Mouse (Mus musculus) A20 (cell line): Measurements from ENCODE around the gene Kbtbd2.

Experiments used
- DNase-seq: peaks from one replicate; pipeline ENCODE4 v3.0.0-alpha.2; 2011; ENCODE audit warnings: low read depth, low spot score

Gene Kbtbd2

GRCm38 (mm10) chr6:56797311-56798151 lies at the start of gene Kbtbd2:
Gene Kbtbd2, minus strand, starts transcription at chr6:56797813.
- peak; percentile 95 for DNase-seq

DNA sequence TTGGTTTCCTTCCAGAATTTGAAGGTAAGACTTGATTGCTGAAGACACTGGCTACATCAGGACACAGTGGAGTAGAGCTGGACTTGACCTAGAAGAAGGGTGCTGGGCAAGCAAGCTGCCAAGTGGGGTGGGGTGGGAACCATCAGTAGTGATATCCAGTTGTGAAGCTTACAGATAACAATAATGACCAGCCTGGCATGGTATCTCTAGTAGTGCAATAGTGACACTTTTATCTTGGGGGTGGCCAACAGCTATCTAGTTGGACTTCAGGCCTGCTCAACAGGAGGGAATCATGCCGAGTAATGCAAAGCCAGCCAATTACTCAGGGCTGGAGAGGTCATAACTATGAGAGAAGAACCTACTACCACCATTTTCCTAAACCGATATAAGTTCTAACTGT lies 46.8 kb upstream of the Kbtbd2 start:
- DNase-seq = no peak

DNA sequence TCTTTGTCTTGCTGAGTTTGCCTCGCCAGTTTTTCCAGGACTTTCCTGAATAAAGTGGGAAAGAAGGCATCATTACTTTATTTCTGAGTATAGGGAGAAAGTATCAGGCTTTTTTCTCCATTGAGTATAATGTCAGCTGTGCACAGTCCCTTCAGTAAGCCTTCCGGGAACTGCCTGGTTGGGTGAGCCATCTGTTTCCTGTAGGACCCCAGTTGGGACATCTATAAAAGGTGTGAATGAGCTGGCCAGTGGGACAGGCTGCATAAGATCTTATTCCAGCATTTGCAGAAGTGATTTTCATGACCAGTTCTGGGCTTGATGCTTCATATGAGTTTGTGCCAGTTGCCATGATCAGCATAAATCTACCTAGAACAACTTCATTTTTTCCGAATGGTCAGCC lies 45.6 kb upstream of the Kbtbd2 start:
- no peak for DNase-seq

DNA sequence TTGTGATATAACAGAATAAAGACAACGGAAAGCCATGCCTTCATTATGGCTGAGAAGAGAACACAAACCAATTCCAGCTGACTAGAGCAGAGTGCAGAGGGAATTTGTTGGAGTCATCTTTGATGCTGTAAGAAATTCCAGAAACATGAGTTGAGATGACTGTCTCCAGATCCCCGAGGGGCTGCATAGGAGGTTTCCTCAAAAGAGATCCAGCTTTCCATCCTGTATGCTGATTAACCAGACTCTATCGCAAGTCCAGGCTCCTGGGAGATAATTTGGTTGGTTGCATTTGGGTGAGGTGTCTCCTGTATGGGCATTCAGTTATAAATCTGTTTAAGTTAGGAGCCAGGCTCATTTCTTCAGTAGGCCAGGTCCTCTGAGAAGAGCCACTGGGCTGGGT lies 40.0 kb upstream of the Kbtbd2 start:
- DNase-seq = no peak

DNA sequence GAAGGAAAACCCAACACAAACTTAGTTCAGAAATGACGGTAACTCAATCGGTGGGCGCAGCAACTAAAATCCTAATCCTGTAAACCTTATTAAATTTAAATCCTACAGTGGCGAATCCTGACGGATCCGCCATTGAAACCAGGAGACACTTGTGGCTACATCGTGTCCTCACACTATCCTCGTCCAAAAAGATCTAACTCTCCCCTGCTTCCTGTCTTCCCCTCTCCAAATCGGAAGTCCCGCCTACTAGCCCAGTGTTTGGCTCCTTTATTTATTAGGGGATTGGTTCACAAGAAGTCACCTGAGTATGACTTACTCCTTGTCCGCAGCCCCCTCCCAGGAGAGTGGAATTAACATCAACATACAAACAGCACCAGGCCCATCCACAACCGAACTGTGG lies 39.6 kb upstream of the Kbtbd2 start:
- DNase-seq = no peak

- no peak for DNase-seq
These were observed 37.9 kb upstream of the Kbtbd2 start for GRCm38 (mm10) chr6:56835532-56835931.

DNA sequence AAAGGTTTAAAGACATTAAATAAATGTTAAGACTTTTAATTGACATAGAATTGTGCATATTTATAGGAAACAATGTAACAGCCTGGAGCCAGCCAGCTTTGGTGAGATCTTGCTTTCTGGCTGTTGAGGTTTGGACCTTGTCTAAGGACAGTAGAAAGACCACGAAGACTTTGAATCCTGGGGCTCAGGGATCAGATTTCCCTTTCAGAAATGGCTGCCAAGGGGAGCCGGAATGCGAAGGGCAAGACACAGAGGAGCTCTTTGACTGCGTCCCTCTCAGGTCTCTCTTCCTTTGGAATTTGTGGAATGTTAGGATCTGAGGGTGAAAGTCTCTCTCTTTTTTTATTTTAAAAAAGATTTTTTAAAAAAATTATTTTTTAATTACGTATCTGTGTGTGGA lies 37.2 kb upstream of the Kbtbd2 start:
- no peak for DNase-seq

DNA sequence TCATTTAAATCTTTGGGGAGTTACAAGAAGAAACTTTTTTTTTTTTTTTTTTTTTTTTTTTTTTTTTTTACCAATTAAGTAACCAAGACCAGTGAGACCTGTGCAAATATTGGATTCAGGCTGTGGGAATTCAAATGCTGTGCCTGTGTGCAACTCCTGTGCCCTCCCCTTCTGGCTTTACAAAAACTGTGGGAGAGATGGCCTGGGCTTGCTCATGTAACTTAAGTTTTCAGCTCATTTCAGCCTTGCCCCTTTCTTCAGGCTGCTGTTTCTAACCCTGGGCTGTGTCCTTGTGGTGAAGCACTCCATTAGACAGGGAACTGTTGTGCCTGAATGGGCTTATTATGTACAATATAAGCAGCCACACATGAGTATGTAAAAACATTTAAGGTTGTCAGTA lies 35.2 kb upstream of the Kbtbd2 start:
- DNase-seq = no peak

DNA sequence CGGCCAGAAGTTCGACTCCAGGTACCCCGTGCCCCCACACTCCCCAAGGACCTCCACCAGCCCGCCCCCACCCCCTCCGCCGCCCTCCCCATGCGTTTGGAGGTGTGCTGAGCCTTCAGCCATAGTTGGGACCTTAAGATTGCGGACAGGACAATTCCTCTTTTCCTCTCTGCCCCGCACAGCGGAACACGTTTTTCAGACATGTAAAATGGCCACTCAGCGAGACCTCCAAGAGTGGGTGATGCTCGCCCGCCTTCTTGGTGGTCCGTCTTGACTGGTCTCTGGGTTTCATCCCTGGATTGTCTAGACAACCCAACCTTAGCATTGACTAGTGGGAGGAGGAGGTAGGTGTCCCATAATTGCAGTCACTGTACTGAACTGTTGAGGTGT lies 34.8 kb upstream of the Kbtbd2 start:
- no peak for DNase-seq

DNA sequence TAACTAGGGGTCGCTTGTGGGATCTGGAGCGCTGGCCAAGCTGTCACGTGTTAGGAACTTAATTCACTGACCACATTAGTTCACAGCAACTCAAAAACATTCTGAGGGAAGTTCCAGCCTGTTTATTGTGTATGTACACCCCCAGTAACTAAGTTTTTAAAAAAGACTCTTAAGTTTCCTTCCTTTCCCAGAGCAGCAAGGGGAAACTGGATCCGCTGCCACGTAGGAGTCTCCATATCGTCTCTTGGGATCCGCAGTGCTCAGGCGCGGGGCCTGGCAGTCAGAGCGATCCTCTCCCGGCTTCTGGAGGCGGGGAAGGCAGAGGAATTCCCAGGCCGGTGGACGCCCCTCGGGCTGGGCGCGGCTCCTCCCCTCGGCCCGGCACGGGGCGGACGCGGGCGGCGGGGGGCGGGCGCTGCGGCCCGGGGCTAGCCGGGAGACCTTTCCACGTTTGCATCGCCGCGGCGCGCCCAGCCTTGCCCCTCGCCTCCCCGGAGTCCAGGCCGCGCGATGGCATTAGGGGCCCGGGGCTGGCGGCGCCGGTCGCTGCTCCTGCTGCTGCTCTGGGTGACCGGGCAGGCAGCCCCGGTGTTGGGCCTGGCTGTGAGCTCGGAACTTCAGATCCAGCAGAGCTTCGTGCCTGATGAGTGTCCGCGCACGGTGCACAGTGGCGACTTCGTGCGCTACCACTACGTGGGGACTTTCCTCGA lies 34.2 kb upstream of the Kbtbd2 start, which contains the start of gene Fkbp9:
TSS of gene Fkbp9 (plus strand) at position 363 of the 710 bp plus-strand sequence.
- DNase-seq = no peak

- no peak for DNase-seq
These were observed 28.0 kb upstream of the Kbtbd2 start for GRCm38 (mm10) chr6:56825657-56826056.

DNA sequence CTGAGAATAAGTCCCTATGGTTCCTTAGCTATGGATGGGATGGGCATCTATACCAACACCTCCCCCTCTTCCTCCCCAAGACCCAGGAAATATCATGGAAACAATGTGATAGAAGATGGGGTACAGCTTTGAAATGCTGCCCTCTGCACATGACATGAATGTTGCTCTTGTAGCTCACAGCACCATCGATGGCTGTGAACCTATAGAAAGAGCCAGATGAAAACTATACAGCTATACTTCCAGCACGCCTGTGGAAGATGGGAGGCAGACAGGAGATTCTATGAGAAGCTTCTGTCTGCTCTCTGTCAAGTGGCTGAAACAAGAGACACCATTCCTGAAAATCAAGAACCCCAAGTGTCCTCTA lies 21.5 kb upstream of the Kbtbd2 start:
- DNase-seq = no peak

GRCm38 (mm10) chr6:56818436-56819123 lies 21.0 kb upstream of the Kbtbd2 start:
- no peak for DNase-seq

DNA sequence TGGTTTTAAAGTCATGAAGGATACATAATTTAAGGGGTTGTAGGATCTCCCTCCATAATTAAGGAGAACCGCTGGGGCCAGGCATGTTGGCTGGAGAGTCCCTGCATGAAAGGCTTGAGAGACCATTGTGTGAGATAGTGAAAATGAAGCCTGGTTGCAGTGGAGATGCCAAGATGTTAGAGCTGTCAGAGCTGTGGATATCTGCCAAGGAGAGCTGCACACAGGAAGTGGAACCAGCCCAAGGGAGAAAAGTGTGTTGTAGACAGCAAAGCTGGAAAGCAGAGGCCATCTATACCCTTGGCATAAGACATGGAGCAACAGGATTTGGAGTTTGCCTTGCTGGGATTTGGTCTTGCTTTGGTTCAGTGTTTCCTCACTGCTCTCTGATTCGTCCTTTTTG lies 15.7 kb upstream of the Kbtbd2 start:
- DNase-seq = no peak

DNA sequence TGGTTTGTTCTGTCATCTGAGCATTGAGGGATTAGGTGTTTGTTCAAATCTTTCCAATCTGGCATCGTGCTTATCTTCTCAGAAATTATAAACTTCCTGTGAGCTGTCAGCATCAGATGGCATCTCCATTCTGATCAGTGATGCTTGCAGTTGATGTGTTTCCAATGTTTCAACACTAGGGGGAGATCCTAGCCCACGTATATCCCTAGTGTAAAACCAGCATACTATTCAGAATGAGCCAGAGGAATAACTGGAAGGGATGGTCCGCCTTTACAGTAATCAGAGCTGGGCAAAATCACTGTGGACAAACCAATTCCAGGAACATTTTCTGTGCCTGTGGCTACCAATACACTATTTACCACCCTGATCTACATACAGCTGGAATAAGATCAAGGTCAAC lies 11.0 kb upstream of the Kbtbd2 start:
- peak; percentile 57 for DNase-seq

DNA sequence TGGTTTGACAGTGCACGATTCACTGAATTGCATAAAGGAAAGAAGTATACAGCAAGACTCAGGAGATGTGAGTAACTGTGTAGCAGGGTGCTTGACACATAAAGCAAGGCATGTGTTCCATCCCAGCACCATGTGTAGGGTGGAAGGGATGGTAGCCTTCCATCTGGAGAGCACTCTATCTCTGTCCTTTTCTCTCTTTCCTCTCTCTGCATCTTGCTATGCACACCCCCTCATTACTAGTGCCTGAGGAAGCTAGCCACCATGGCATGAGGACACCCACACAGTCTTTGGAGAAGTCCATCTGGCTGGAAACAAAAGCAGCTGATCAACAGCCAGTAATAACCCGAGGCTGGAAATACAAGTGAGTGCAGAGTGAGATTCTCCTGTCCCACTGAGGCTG lies 8.6 kb upstream of the Kbtbd2 start:
- DNase-seq = no peak

- no peak for DNase-seq
These were observed 7.4 kb upstream of the Kbtbd2 start for GRCm38 (mm10) chr6:56805026-56805425.

DNA sequence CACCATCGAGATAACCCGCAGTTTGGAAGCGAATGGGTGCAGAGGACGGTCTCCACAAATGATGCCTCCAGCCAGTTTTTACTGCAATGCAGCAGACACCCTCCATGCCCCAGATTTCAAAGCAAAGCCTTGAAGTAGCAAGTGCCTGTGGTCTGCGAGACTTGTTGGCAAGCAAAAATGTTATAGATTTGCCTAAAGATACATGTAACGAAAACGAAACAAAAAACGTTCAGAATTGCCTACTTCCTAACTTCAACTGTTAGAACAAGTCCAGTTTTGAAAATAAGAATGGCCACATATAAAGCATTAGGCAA lies 496 bp upstream of the Kbtbd2 start:
- DNase-seq = no peak

DNA sequence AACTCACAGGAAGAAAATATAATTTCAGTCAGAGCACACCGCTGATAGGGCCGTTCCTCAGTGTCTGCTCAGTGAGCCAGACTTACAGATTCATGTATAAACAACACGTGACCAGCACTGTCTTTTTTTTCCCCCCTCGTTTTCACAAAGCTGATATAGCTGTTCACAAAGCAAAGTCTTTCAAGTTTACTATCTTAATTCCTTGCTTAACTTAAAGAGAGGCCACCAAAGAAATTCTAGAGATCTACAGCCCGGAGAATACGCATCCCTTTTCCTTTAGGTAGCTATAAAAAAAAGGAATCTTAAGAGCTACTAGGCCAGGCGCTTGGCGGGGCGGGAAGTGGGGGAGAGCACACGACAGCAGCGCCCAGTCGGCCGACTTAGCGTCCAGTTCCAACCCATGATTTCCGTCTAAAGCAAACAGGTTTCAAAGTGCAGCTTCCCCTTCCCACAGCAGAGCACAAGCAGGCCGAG lies 908 bp downstream of the Kbtbd2 start:
- peak; percentile 74 for DNase-seq

DNA sequence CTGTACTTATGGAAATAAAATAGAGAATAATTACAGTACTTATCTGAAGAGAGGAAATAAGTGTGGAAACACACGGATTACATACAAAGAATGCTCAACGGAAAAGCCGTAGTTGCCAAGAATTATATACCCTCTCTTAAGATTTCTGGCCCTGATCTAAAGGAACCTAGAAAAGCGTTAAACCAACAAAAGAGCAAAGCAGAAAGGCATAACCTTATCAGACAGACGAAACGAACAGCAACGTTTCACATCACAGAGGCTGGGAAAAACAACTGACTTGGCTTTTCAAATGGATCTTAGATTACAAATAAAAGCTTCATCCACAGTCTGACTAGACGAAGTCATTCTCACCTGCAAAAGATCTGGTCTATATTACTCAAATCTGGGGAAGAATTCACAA lies 1.4 kb downstream of the Kbtbd2 start:
- no peak for DNase-seq

DNA sequence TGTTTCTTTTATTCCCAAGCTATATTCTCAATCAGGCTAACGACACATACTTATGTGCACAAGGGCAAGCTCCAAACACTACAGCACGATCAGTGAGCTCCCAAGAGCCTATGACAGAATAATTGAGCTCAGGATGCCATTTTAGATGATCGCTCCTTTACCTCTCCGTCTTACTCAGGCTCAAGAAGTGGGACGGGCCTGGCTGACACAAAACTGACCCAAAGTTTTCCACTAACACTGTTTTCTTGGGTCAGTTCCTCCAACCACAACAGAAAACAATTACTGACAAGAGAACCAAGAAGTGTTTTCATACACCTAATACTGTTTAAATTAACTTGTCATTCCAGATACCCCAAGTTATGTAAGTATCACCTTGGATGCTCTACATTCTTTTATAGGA lies 2.8 kb downstream of the Kbtbd2 start:
- no peak for DNase-seq

GRCm38 (mm10) chr6:56789336-56789735 lies 8.3 kb downstream of the Kbtbd2 start:
- DNase-seq = no peak

GRCm38 (mm10) chr6:56787668-56788067 lies 9.9 kb downstream of the Kbtbd2 start:
- no peak for DNase-seq
